ENCODE assay signal across 8 mouse cellular contexts in genomic region chr11:104443359-104443758, GRCm38 (mm10). TPM values are rescaled to one million over a fixed set of nuclear protein-coding genes. Genes with fewer than 3 reads are reported as not detected.
DNase-seq lines count a peak whose midpoint lies in the region; ATAC-seq and TF ChIP-seq lines count a peak whose summit lies in the region.

No protein-coding gene starts in this region.

- H3ac ChIP-seq in C2C12 (ENCODE audit: control insufficient read depth, insufficient read length, low read depth) = no peak overlapping the region

- peaks cover 7% of the 10 kb centered on the region for H3K4me1 ChIP-seq in heart, adult 2 months (ENCODE audit: control insufficient read depth, insufficient read depth, low read length)
- H3K4me1 ChIP-seq in forebrain, embryonic 14.5 days (ENCODE audit: control insufficient read depth, insufficient read depth, low read length) = peaks cover 13% of the 10 kb centered on the region
- H3K4me1 ChIP-seq in liver, embryonic 14.5 days (replicated peaks; ENCODE audit: control insufficient read depth in 2 of 2, insufficient read depth in 2 of 2, low read length in 1 of 2) = peaks cover 9 to 15% of the 10 kb centered on the region in 2 experiments

- H3K4me2 ChIP-seq in forebrain, embryonic 14.5 days (ENCODE audit: low read length) = peak overlapping the region; percentile 54
- peak overlapping the region; percentile 78 for H3K4me2 ChIP-seq in liver, embryonic 14.5 days (ENCODE audit: low read depth)

- intact Hi-C loops in heart, adult 2 months (cut with DNase I) = loop anchor here (2.0 kb wide), 1 partner anchor 97 kb away; no protein-coding TSS in a partner anchor

- TF ChIP-seq CTCF in heart, adult 2 months (IDR thresholded peaks at IDR 0.05) = no peak
- no peak for TF ChIP-seq CTCF in C2C12 (IDR thresholded peaks at IDR 0.05; ENCODE audit: control insufficient read depth, insufficient read depth, insufficient read length)
- no peak for TF ChIP-seq CTCF in liver, embryonic 14.5 days (IDR thresholded peaks at IDR 0.05; ENCODE audit: low read depth)

- H3K9me3 ChIP-seq in forebrain, embryonic 14.5 days (replicated peaks; ENCODE audit: control insufficient read depth, low read length) = no peaks in the 10 kb centered on the region
- H3K9me3 ChIP-seq in liver, embryonic 14.5 days (ENCODE audit: control insufficient read depth, low read length) = no peaks in the 10 kb centered on the region

- no peak for ATAC-seq in forebrain, embryonic 14.5 days
- no peak for ATAC-seq in liver, embryonic 14.5 days (ENCODE audit: insufficient read depth)
- ATAC-seq in monocyte, adult 5-6 weeks (replicated peaks; ENCODE audit: insufficient number of reproducible peaks, low FRiP score, low TSS enrichment, poor library complexity, severe bottlenecking) = no peak

- H3K79me2 ChIP-seq in heart, adult 2 months (replicated peaks; ENCODE audit: control insufficient read depth, insufficient read depth, low read length) = no peaks in the 10 kb centered on the region
- peaks cover 89% of the 10 kb centered on the region for H3K79me2 ChIP-seq in C2C12 (ENCODE audit: control insufficient read depth, insufficient read depth)

- peak overlapping the region; percentile 99 for H3K27ac ChIP-seq in heart, adult 2 months
- H3K27ac ChIP-seq in forebrain, embryonic 14.5 days (ENCODE audit: low read depth, low read length) = no peak overlapping the region
- peak overlapping the region; percentile 77 for H3K27ac ChIP-seq in liver, embryonic 14.5 days

- no peaks in the 10 kb centered on the region for H3K27me3 ChIP-seq in heart, adult 2 months (ENCODE audit: control insufficient read depth, insufficient read depth, low read length)
- H3K27me3 ChIP-seq in C2C12 (ENCODE audit: control insufficient read depth, insufficient read depth, insufficient read length) = no peaks in the 10 kb centered on the region
- no peaks in the 10 kb centered on the region for H3K27me3 ChIP-seq in forebrain, embryonic 14.5 days (replicated peaks; ENCODE audit: control insufficient read depth, insufficient read depth, low read length)
- H3K27me3 ChIP-seq in liver, embryonic 14.5 days (ENCODE audit: control insufficient read depth, insufficient read depth, low read length) = no peaks in the 10 kb centered on the region

- peaks cover 18% of the 10 kb centered on the region for H3K36me3 ChIP-seq in heart, adult 2 months (ENCODE audit: control insufficient read depth, insufficient read depth, low read length)
- no peaks in the 10 kb centered on the region for H3K36me3 ChIP-seq in C2C12 (ENCODE audit: control insufficient read depth, insufficient read depth)
- no peaks in the 10 kb centered on the region for H3K36me3 ChIP-seq in forebrain, embryonic 14.5 days (ENCODE audit: control insufficient read depth, insufficient read depth, low read length)
- H3K36me3 ChIP-seq in liver, embryonic 14.5 days (replicated peaks; ENCODE audit: control insufficient read depth, insufficient read depth, low read depth) = no peaks in the 10 kb centered on the region

- no peak for TF ChIP-seq EP300 in heart, adult 2 months (IDR thresholded peaks at IDR 0.05; ENCODE audit: insufficient read depth, low read depth, low read length)
- TF ChIP-seq EP300 in liver, embryonic 14.5 days (IDR thresholded peaks at IDR 0.05; ENCODE audit: low read depth) = no peak

- H3K4me3 ChIP-seq in heart, adult 2 months = peak overlapping the region; percentile 86
- peak overlapping the region; percentile 87 for H3K4me3 ChIP-seq in C2C12 (ENCODE audit: insufficient read depth, poor library complexity, severe bottlenecking)
- H3K4me3 ChIP-seq in forebrain, embryonic 14.5 days (ENCODE audit: low read depth, low read length) = peak overlapping the region; percentile 89
- peak overlapping the region; percentile 76 to 98 for H3K4me3 ChIP-seq in liver, embryonic 14.5 days (ENCODE audit: insufficient read depth in 1 of 2, low read depth in 2 of 2, low read length in 2 of 2)

- WGBS in heart, adult 2 months = 19% methylated on average over 2 of the region's 2 CpGs
- 54% methylated on average over 2 of the region's 2 CpGs for WGBS in forebrain, embryonic 14.5 days
- 23% methylated on average over 2 of the region's 2 CpGs for WGBS in liver, embryonic 14.5 days (ENCODE audit: insufficient replicate concordance)

- TF ChIP-seq POLR2A in heart, adult 2 months (IDR thresholded peaks at IDR 0.05; ENCODE audit: insufficient read depth, low read depth, low read length) = no peak

- H3K9ac ChIP-seq in heart, adult 2 months (ENCODE audit: low read depth, low read length) = no peak overlapping the region
- peak overlapping the region; percentile 99; the same call in 1 of the 2 replicates for H3K9ac ChIP-seq in forebrain, embryonic 14.5 days (ENCODE audit: low read length)
- peak overlapping the region; percentile 99 for H3K9ac ChIP-seq in liver, embryonic 14.5 days (replicated peaks)

- no peak for DNase-seq in heart, adult 2 months
- no peak for DNase-seq in heart, adult 18-20 months
- DNase-seq in forebrain, embryonic 14.5 days (ENCODE audit: low spot score) = no peak
- DNase-seq in liver, embryonic 14.5 days (ENCODE audit: low read depth in 3 of 3, low spot score in 3 of 3) = no peak
- DNase-seq in left cerebral cortex, adult 8-10 months (ENCODE audit: low spot score in 2 of 2) = no peak
- DNase-seq in MN1 (ENCODE audit: low spot score) = no peak

- H3K79me3 ChIP-seq in C2C12 (ENCODE audit: low read depth) = peaks cover 61% of the 10 kb centered on the region

TF ChIP-seq in C2C12, 6 proteins besides CTCF, POLR2A, EP300 and RAD21:
- TF ChIP-seq MYOD1 (IDR thresholded peaks at IDR 0.05; ENCODE audit: control insufficient read depth, insufficient read length, low read depth) = no peak
- no peak for TF ChIP-seq CEBPB (IDR thresholded peaks at IDR 0.05; ENCODE audit: low read depth)
- no peak for TF ChIP-seq MYOG (IDR thresholded peaks at IDR 0.05; ENCODE audit: control insufficient read depth, extremely low read depth, insufficient read length)
- TF ChIP-seq FOSL1 (IDR thresholded peaks at IDR 0.05; ENCODE audit: insufficient read depth, low read length, poor library complexity, severe bottlenecking) = no peak
- no peak for TF ChIP-seq MAX (IDR thresholded peaks at IDR 0.05)
- no peak for TF ChIP-seq USF1 (IDR thresholded peaks at IDR 0.05; ENCODE audit: low read depth)

RNA-seq across cellular contexts. Expression of gene Kansl1, which starts 25.3 kb away (rescaled TPM):
- total RNA-seq in heart, adult 2 months (2021) = 10 to 100 TPM; 26.8 to 27.1 TPM
- polyA plus RNA-seq in heart, adult 2 months (2012; rRNA removed) = 30.1 and 39.5 TPM in 2 replicates
- total RNA-seq in heart, adult 18-20 months (2021) = 10 to 100 TPM; 26.7 to 31.1 TPM
- polyA plus RNA-seq in C2C12 (2012; fragmentation: generic; extraction: Trizol) = 14.5 TPM
- polyA plus RNA-seq in forebrain, embryonic 14.5 days (2014; fragmentation: Nextera tagmentation; extraction: Ambion mirVana) = 26.3 and 32.3 TPM in 2 replicates
- polyA plus RNA-seq in liver, embryonic 14.5 days (2012; rRNA removed) = 12.3 and 13.8 TPM in 2 replicates
- 5.3 and 5.4 TPM in 2 replicates for polyA plus RNA-seq in liver, embryonic 14.5 days (2014; fragmentation: Nextera tagmentation; extraction: Ambion mirVana)
- 10 to 100 TPM; 68.9 to 80.7 (median 76.1) TPM for total RNA-seq in left cerebral cortex, adult 8-10 months (2022)
- 46.2 to 72.5 TPM (median 48.9 TPM) in 3 replicates for total RNA-seq in monocyte, adult 5-6 weeks (2017)
